Mouse (Mus musculus): ENCODE results near the gene Vmn1r111. TPM values are rescaled to one million over a fixed set of nuclear protein-coding genes. Genes with fewer than 3 reads are reported as not detected.
"Not testable (repeated sequence)": the region's sequence is repeated elsewhere in the genome, so short reads cannot be mapped to it uniquely, and the experiment has no call there.

Vmn1r111 gene
- polyA plus RNA-seq (2014; fragmentation: Nextera tagmentation; extraction: Ambion mirVana): not detected in 2 replicates

DNA sequence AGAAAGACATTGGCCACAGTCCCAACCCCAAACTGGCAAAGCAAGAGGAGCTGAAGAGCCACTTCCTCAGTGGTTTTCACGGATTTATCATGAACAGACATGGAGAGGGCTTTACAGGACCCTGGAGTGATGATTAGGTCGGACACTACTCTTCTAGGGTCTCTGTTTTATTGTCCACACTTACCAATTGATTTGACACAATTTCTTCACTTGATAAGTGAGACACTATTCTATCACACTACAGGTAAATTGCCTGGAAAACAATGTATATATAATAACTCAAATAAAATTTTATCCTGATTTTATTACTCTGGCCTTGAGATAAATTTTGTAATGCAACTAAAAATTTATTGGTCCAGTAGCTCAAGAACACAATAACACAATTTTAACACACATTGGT lies at the start of gene Vmn1r111:
Vmn1r111 (minus strand) TSS at position 101 of the 400 bp plus-strand sequence.
- H3K9ac ChIP-seq (ENCODE audit: low read length); H3K4me3 ChIP-seq (ENCODE audit: low read depth, low read length); ATAC-seq (ENCODE audit: low FRiP score); DNase-seq (ENCODE audit: low spot score, missing footprints); H3K27me3 ChIP-seq (ENCODE audit: control insufficient read depth, insufficient read depth, low read length); H3K4me2 ChIP-seq; H3K9me3 ChIP-seq (ENCODE audit: control insufficient read depth, low read length); H3K27ac ChIP-seq (ENCODE audit: low read depth, low read length); H3K4me1 ChIP-seq (ENCODE audit: control insufficient read depth, insufficient read depth, low read length); H3K36me3 ChIP-seq (ENCODE audit: control insufficient read depth, insufficient read depth, low read length): not testable (repeated sequence)
- WGBS: no CpG with 5 or more reads among the region's 2 CpGs

DNA sequence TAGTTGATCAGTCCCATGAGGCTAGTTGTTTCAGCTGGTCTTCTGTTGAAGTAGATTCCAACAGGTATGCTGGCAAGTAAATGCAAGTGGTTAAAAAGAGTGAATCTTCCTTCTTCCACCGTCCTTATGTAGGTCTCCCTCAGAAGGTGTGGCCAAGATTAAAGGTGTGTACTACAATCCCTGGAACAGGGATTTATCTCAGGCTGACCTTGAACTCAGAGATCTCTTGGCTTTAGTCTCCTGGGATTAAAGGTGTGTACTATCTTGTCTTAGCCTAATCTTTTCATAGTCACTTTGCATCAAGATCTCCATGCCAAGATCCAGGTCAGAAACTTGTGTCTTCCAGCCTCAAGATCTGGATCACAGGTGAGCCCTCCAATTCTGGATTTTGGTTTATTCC lies 27.5 kb upstream of the Vmn1r111 start, which contains the start of gene Gm10668:
Gm10668 (minus strand) TSS at position 101 of the 400 bp plus-strand sequence.
- not testable (repeated sequence) for H3K27ac ChIP-seq (ENCODE audit: low read depth, low read length); H3K4me3 ChIP-seq (ENCODE audit: low read depth, low read length); H3K4me2 ChIP-seq; H3K4me1 ChIP-seq (ENCODE audit: control insufficient read depth, insufficient read depth, low read length); H3K9me3 ChIP-seq (ENCODE audit: control insufficient read depth, low read length); H3K27me3 ChIP-seq (ENCODE audit: control insufficient read depth, insufficient read depth, low read length); H3K9ac ChIP-seq (ENCODE audit: low read length); ATAC-seq (ENCODE audit: low FRiP score); H3K36me3 ChIP-seq (ENCODE audit: control insufficient read depth, insufficient read depth, low read length); DNase-seq (ENCODE audit: low spot score, missing footprints)
- WGBS: no CpG with 5 or more reads among the region's 1 CpGs

DNA sequence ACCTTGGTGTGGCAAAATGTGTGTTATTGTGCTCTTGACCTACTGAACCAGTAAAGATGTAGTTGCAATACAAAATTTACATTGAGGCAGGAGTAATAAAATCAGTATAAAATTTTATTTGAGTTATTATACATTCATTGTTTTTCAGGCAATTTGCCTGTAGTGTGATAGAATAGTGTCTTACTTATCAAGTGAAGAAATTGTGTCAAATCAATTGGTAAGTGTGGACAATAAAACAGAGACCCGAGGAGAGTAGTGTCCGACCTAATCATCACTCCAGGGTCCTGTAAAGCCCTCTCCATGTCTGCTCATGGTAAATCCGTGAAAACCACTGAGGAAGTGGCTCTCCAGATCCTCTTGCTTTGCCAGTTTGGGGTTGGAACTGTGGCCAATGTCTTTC lies 34.4 kb downstream of the Vmn1r111 start, which contains the start of gene Vmn1r107:
Vmn1r107 (plus strand) TSS at position 301 of the 400 bp plus-strand sequence.
- DNase-seq (ENCODE audit: low spot score, missing footprints); H3K4me2 ChIP-seq; H3K36me3 ChIP-seq (ENCODE audit: control insufficient read depth, insufficient read depth, low read length); H3K4me3 ChIP-seq (ENCODE audit: low read depth, low read length); H3K27ac ChIP-seq (ENCODE audit: low read depth, low read length); H3K4me1 ChIP-seq (ENCODE audit: control insufficient read depth, insufficient read depth, low read length); H3K9ac ChIP-seq (ENCODE audit: low read length); H3K27me3 ChIP-seq (ENCODE audit: control insufficient read depth, insufficient read depth, low read length); H3K9me3 ChIP-seq (ENCODE audit: control insufficient read depth, low read length); ATAC-seq (ENCODE audit: low FRiP score): not testable (repeated sequence)
- WGBS: no CpG with 5 or more reads among the region's 3 CpGs

Other genes with a start within 250 kb of the Vmn1r111 start
- not detected in 2 replicates for gene Gm10670, start 228.3 kb downstream of the Vmn1r111 start, polyA plus RNA-seq (2014; fragmentation: Nextera tagmentation; extraction: Ambion mirVana)
- not detected in 2 replicates for gene Vmn1r103, start 192.7 kb downstream of the Vmn1r111 start, polyA plus RNA-seq (2014; fragmentation: Nextera tagmentation; extraction: Ambion mirVana)
- not detected in 2 replicates for gene Vmn1r104, start 169.4 kb downstream of the Vmn1r111 start, polyA plus RNA-seq (2014; fragmentation: Nextera tagmentation; extraction: Ambion mirVana)
- not detected in 2 replicates for gene Gm5726, start 157.5 kb downstream of the Vmn1r111 start, polyA plus RNA-seq (2014; fragmentation: Nextera tagmentation; extraction: Ambion mirVana)
- gene Gm4141, start 127.0 kb downstream of the Vmn1r111 start, polyA plus RNA-seq (2014; fragmentation: Nextera tagmentation; extraction: Ambion mirVana): not detected in 2 replicates
- gene Gm4513, start 104.2 kb downstream of the Vmn1r111 start, polyA plus RNA-seq (2014; fragmentation: Nextera tagmentation; extraction: Ambion mirVana): not detected in 2 replicates
- not detected in 2 replicates for gene Vmn1r107, start 34.3 kb downstream of the Vmn1r111 start, polyA plus RNA-seq (2014; fragmentation: Nextera tagmentation; extraction: Ambion mirVana)
- gene Gm10668, start 27.4 kb upstream of the Vmn1r111 start, polyA plus RNA-seq (2014; fragmentation: Nextera tagmentation; extraction: Ambion mirVana): not detected in 2 replicates
- not detected in 2 replicates for gene Vmn1r112, start 68.0 kb upstream of the Vmn1r111 start, polyA plus RNA-seq (2014; fragmentation: Nextera tagmentation; extraction: Ambion mirVana)
- gene Vmn1r113, start 84.1 kb upstream of the Vmn1r111 start, polyA plus RNA-seq (2014; fragmentation: Nextera tagmentation; extraction: Ambion mirVana): not detected in 2 replicates
- not detected in 2 replicates for gene Vmn1r114, start 109.0 kb upstream of the Vmn1r111 start, polyA plus RNA-seq (2014; fragmentation: Nextera tagmentation; extraction: Ambion mirVana)
- gene Vmn1r115, start 141.8 kb upstream of the Vmn1r111 start, polyA plus RNA-seq (2014; fragmentation: Nextera tagmentation; extraction: Ambion mirVana): not detected in 2 replicates
- not detected in 2 replicates for gene Vmn1r116, start 169.0 kb upstream of the Vmn1r111 start, polyA plus RNA-seq (2014; fragmentation: Nextera tagmentation; extraction: Ambion mirVana)
- not detected in 2 replicates for gene Vmn1r117, start 180.9 kb upstream of the Vmn1r111 start, polyA plus RNA-seq (2014; fragmentation: Nextera tagmentation; extraction: Ambion mirVana)
- not detected in 2 replicates for gene Vmn1r118, start 209.1 kb upstream of the Vmn1r111 start, polyA plus RNA-seq (2014; fragmentation: Nextera tagmentation; extraction: Ambion mirVana)

Measured in midbrain, embryonic 11.5 days (tissue).